Comparison of ENCODE assay signal across 10 mouse cellular contexts in genomic region chr8:124826658-124827057, GRCm38 (mm10). TPM values are rescaled to one million over a fixed set of nuclear protein-coding genes. Genes with fewer than 3 reads are reported as not detected.
A peak's percentile ranks its signal among the peaks of the same experiment; 100 is the strongest.
DNase-seq lines count a peak whose midpoint lies in the region; ATAC-seq and TF ChIP-seq lines count a peak whose summit lies in the region.
"Had no signal": no experiment of that assay in that cellular context is flagged by ENCODE, and none has a peak within 500 bp of the region (broad histone marks: within the 10 kb centered on the region; RNA-seq: fewer than 3 reads in every experiment).

No protein-coding gene starts in this region.

- H3K4me2 ChIP-seq in heart, embryonic 12.5 days = no peak overlapping the region
- H3K4me2 ChIP-seq: limb, embryonic 12.5 days; neural tube, embryonic 12.5 days had no signal

- H3K79me3 ChIP-seq in C2C12 (ENCODE audit: low read depth) = no peaks in the 10 kb centered on the region

- no peaks in the 10 kb centered on the region for H3K36me3 ChIP-seq in heart, embryonic 12.5 days
- H3K36me3 ChIP-seq in C2C12 (ENCODE audit: control insufficient read depth, insufficient read depth) = no peaks in the 10 kb centered on the region
- H3K36me3 ChIP-seq: limb, embryonic 12.5 days had no signal

- H3K27ac ChIP-seq in heart, embryonic 12.5 days (ENCODE audit: poor library complexity, severe bottlenecking) = no peak overlapping the region
- peak overlapping the region; percentile 94 for H3K27ac ChIP-seq in brown adipose tissue, adult 24 weeks (replicated peaks; ENCODE audit: low read depth, low read length)
- H3K27ac ChIP-seq: limb, embryonic 12.5 days; neural tube, embryonic 12.5 days had no signal

- TF ChIP-seq CTCF in C2C12 (IDR thresholded peaks at IDR 0.05; ENCODE audit: control insufficient read depth, insufficient read depth, insufficient read length) = no peak

- ATAC-seq in heart, embryonic 12.5 days (ENCODE audit: insufficient number of reproducible peaks, low FRiP score) = no peak

- no peaks in the 10 kb centered on the region for H3K79me2 ChIP-seq in C2C12 (ENCODE audit: control insufficient read depth, insufficient read depth)

- H3K4me3 ChIP-seq in heart, embryonic 12.5 days = no peak overlapping the region
- no peak overlapping the region for H3K4me3 ChIP-seq in C2C12 (ENCODE audit: insufficient read depth, poor library complexity, severe bottlenecking)
- H3K4me3 ChIP-seq in brown adipose tissue, adult 24 weeks (ENCODE audit: insufficient read depth, low read depth, low read length) = no peak overlapping the region
- H3K4me3 ChIP-seq: limb, embryonic 12.5 days; neural tube, embryonic 12.5 days had no signal

- peaks cover 8% of the 10 kb centered on the region for H3K4me1 ChIP-seq in heart, embryonic 12.5 days (replicated peaks)
- peaks cover 10% of the 10 kb centered on the region for H3K4me1 ChIP-seq in brown adipose tissue, adult 24 weeks (ENCODE audit: control insufficient read depth, insufficient read depth, insufficient read length, low read length)
- H3K4me1 ChIP-seq: limb, embryonic 12.5 days; neural tube, embryonic 12.5 days had no signal

- H3K9me3 ChIP-seq in heart, embryonic 12.5 days (replicated peaks) = no peaks in the 10 kb centered on the region
- H3K9me3 ChIP-seq: limb, embryonic 12.5 days; neural tube, embryonic 12.5 days had no signal

- peaks cover 22% of the 10 kb centered on the region for H3K27me3 ChIP-seq in heart, embryonic 12.5 days (replicated peaks)
- H3K27me3 ChIP-seq in C2C12 (ENCODE audit: control insufficient read depth, insufficient read depth, insufficient read length) = peaks cover 7% of the 10 kb centered on the region

- peak; percentile 35 to 64 for DNase-seq in heart, adult 18-20 months
- peak; percentile 49 to 80 for DNase-seq in kidney, postnatal 25 days
- no peak for DNase-seq in spleen, postnatal 36 days (ENCODE audit: low spot score in 2 of 2)
- no peak for DNase-seq in thymus, postnatal 4 days
- no peak for DNase-seq in urinary bladder, postnatal 14 days (ENCODE audit: low spot score)

- H3ac ChIP-seq in C2C12 (ENCODE audit: control insufficient read depth, insufficient read length, low read depth) = no peak overlapping the region

- 28% methylated on average over 7 of the region's 7 CpGs for WGBS in heart, embryonic 12.5 days

- no peak overlapping the region for H3K9ac ChIP-seq in heart, embryonic 12.5 days
- H3K9ac ChIP-seq: limb, embryonic 12.5 days; neural tube, embryonic 12.5 days had no signal

TF ChIP-seq in C2C12, 6 proteins besides CTCF, POLR2A, EP300 and RAD21:
- peak; percentile 60 for TF ChIP-seq CEBPB (IDR thresholded peaks at IDR 0.05; ENCODE audit: low read depth)
- TF ChIP-seq FOSL1 (IDR thresholded peaks at IDR 0.05; ENCODE audit: insufficient read depth, low read length, poor library complexity, severe bottlenecking) = no peak
- no peak for TF ChIP-seq MYOD1 (IDR thresholded peaks at IDR 0.05; ENCODE audit: control insufficient read depth, insufficient read length, low read depth)

RNA-seq across cellular contexts. Expression of gene Trim67, which starts 33.8 kb away (rescaled TPM):
- under 1 TPM; 0.47 to 0.67 TPM for total RNA-seq in heart, adult 18-20 months (2021)
- polyA plus RNA-seq in heart, embryonic 12.5 days (2016; fragmentation: Nextera tagmentation; extraction: Ambion mirVana) = 0.24 and 0.33 TPM in 2 replicates
- not detected for polyA plus RNA-seq in C2C12 (2012; fragmentation: generic; extraction: Trizol)
- 7.1 and 8.0 TPM in 2 replicates for polyA plus RNA-seq in brown adipose tissue, adult 24 weeks (2012; ENCODE audit: insufficient read depth, insufficient read length, missing spikeins)

RNA-seq across cellular contexts. Expression of gene Gnpat, which starts 36.2 kb away (rescaled TPM):
- 100 to 1,000 TPM; 177 to 188 TPM for total RNA-seq in heart, adult 18-20 months (2021)
- polyA plus RNA-seq in heart, embryonic 12.5 days (2016; fragmentation: Nextera tagmentation; extraction: Ambion mirVana) = 109 and 116 TPM in 2 replicates
- polyA plus RNA-seq in C2C12 (2012; fragmentation: generic; extraction: Trizol) = 59.9 TPM
- polyA plus RNA-seq in brown adipose tissue, adult 24 weeks (2012; ENCODE audit: insufficient read depth, insufficient read length, missing spikeins) = 133 and 153 TPM in 2 replicates

RNA-seq across cellular contexts. Expression of gene 2810004N23Rik, which starts 36.3 kb away (rescaled TPM):
- total RNA-seq in heart, adult 18-20 months (2021) = 10 to 100 TPM; 44.3 to 48.5 TPM
- 57.1 and 59.4 TPM in 2 replicates for polyA plus RNA-seq in heart, embryonic 12.5 days (2016; fragmentation: Nextera tagmentation; extraction: Ambion mirVana)
- polyA plus RNA-seq in C2C12 (2012; fragmentation: generic; extraction: Trizol) = 27.9 TPM
- 12.9 and 17.1 TPM in 2 replicates for polyA plus RNA-seq in brown adipose tissue, adult 24 weeks (2012; ENCODE audit: insufficient read depth, insufficient read length, missing spikeins)

Comparison
In these comparisons a context has a peak if more than half of its experiments do, and no peak if none do; other contexts are left out.
1. DNase-seq: peak in heart, adult 18-20 months (2 of 2) and kidney, postnatal 25 days (2 of 2); none in spleen, postnatal 36 days (0 of 2), thymus, postnatal 4 days (single experiment) and urinary bladder, postnatal 14 days (single experiment).